ENCODE assay signal across 18 mouse cellular contexts in genomic region chr4:148057661-148058209, GRCm38 (mm10). TPM values are rescaled to one million over a fixed set of nuclear protein-coding genes. Genes with fewer than 3 reads are reported as not detected.
A peak's percentile ranks its signal among the peaks of the same experiment; 100 is the strongest.
DNase-seq lines count a peak whose midpoint lies in the region; ATAC-seq and TF ChIP-seq lines count a peak whose summit lies in the region.
"Had no signal": no experiment of that assay in that cellular context is flagged by ENCODE, and none has a peak within 500 bp of the region (broad histone marks: within the 10 kb centered on the region; RNA-seq: fewer than 3 reads in every experiment).

No protein-coding gene starts in this region.

- no peak for TF ChIP-seq EP300 in liver, postnatal 0 days (IDR thresholded peaks at IDR 0.05; ENCODE audit: low read depth)

- TF ChIP-seq CTCF in liver, postnatal 0 days (IDR thresholded peaks at IDR 0.05; ENCODE audit: low read depth): peak; percentile 34
- peak; percentile 13; the same call in 1 of the 2 replicates for TF ChIP-seq CTCF in bone marrow, adult 2 months (IDR thresholded peaks at IDR 0.05; ENCODE audit: control insufficient read depth, insufficient read depth, low read length)

- H3K4me1 ChIP-seq in heart, embryonic 15.5 days (replicated peaks): peaks cover 15% of the 10 kb centered on the region
- peaks cover 24% of the 10 kb centered on the region for H3K4me1 ChIP-seq in liver, postnatal 0 days (ENCODE audit: insufficient read depth)
- 0 out of 2 replicates have a peak, but pooled peaks cover 14% of the 10 kb centered on the region for H3K4me1 ChIP-seq in liver, embryonic 12.5 days
- H3K4me1 ChIP-seq in bone marrow, adult 2 months (ENCODE audit: control insufficient read depth, insufficient read depth, low read length): no peaks in the 10 kb centered on the region
- H3K4me1 ChIP-seq: hindbrain, embryonic 15.5 days had no signal

- H3K27me3 ChIP-seq in heart, embryonic 15.5 days: no peaks in the 10 kb centered on the region
- no peaks in the 10 kb centered on the region for H3K27me3 ChIP-seq in liver, postnatal 0 days (ENCODE audit: insufficient read depth, low read length)
- no peaks in the 10 kb centered on the region for H3K27me3 ChIP-seq in liver, embryonic 12.5 days (replicated peaks)
- H3K27me3 ChIP-seq: heart, embryonic 13.5 days; hindbrain, embryonic 15.5 days had no signal

- no peak for TF ChIP-seq POLR2A in bone marrow, adult 2 months (IDR thresholded peaks at IDR 0.05; ENCODE audit: borderline replicate concordance, control insufficient read depth, low read depth, low read length)

- peak overlapping the region; percentile 76 for H3K27ac ChIP-seq in heart, embryonic 15.5 days
- H3K27ac ChIP-seq in liver, postnatal 0 days (ENCODE audit: low read depth): no peak overlapping the region
- no peak overlapping the region for H3K27ac ChIP-seq in liver, embryonic 12.5 days
- H3K27ac ChIP-seq in bone marrow, adult 2 months (ENCODE audit: control insufficient read depth, insufficient read depth, low read depth, low read length, poor library complexity): no peak overlapping the region
- H3K27ac ChIP-seq: heart, embryonic 13.5 days; hindbrain, embryonic 15.5 days had no signal

- ATAC-seq in heart, embryonic 15.5 days (replicated peaks; ENCODE audit: insufficient number of reproducible peaks, insufficient read depth, low FRiP score, low read depth): no peak
- no peak for ATAC-seq in liver, postnatal 0 days
- no peak for ATAC-seq in liver, embryonic 12.5 days
- 0 out of 2 replicates have a peak, but pooled peaks have one; percentile 37 for ATAC-seq in megakaryocyte, adult 5-6 weeks (ENCODE audit: poor library complexity, severe bottlenecking)
- ATAC-seq: forebrain, embryonic 14.5 days had no signal

- H3K4me3 ChIP-seq in heart, embryonic 15.5 days: no peak overlapping the region
- H3K4me3 ChIP-seq in liver, postnatal 0 days (ENCODE audit: low read depth, low read length): no peak overlapping the region
- no peak overlapping the region for H3K4me3 ChIP-seq in liver, embryonic 12.5 days
- no peak overlapping the region for H3K4me3 ChIP-seq in bone marrow, adult 2 months (replicated peaks; ENCODE audit: control insufficient read depth, low read depth, low read length)
- H3K4me3 ChIP-seq: heart, embryonic 13.5 days; hindbrain, embryonic 15.5 days had no signal

- no peak overlapping the region for H3K4me2 ChIP-seq in heart, embryonic 15.5 days
- no peak overlapping the region for H3K4me2 ChIP-seq in liver, postnatal 0 days (ENCODE audit: low read depth, low read length)
- H3K4me2 ChIP-seq in liver, embryonic 12.5 days: no peak overlapping the region
- H3K4me2 ChIP-seq: heart, embryonic 13.5 days; hindbrain, embryonic 15.5 days had no signal

- no peak overlapping the region for H3K9ac ChIP-seq in heart, embryonic 15.5 days
- no peak overlapping the region for H3K9ac ChIP-seq in liver, postnatal 0 days (replicated peaks)
- H3K9ac ChIP-seq in liver, embryonic 12.5 days: no peak overlapping the region
- H3K9ac ChIP-seq: heart, embryonic 13.5 days; hindbrain, embryonic 15.5 days had no signal

- no peak for DNase-seq in heart, adult 8-10 months (ENCODE audit: low spot score)
- no peak for DNase-seq in liver, postnatal 0 days
- no peak for DNase-seq in ovary, adult 18-20 months (ENCODE audit: low spot score)
- DNase-seq: adrenal gland, adult 8-10 months; cerebellum, adult 8-10 months; kidney, adult 2 months; layer of hippocampus, postnatal 36 days; right cerebral cortex, adult 18-20 months had no signal

- WGBS in heart, embryonic 15.5 days: 57% methylated on average over 5 of the region's 5 CpGs
- WGBS in liver, postnatal 0 days (ENCODE audit: insufficient replicate concordance): 62% methylated on average over 5 of the region's 5 CpGs
- 57% methylated on average over 5 of the region's 5 CpGs for WGBS in liver, embryonic 12.5 days (ENCODE audit: insufficient replicate concordance)
- 65% methylated on average over 5 of the region's 5 CpGs for WGBS in bone marrow, adult 2 months

- H3K9me3 ChIP-seq in heart, embryonic 15.5 days (replicated peaks): no peaks in the 10 kb centered on the region
- no peaks in the 10 kb centered on the region for H3K9me3 ChIP-seq in liver, postnatal 0 days (ENCODE audit: low read length)
- no peaks in the 10 kb centered on the region for H3K9me3 ChIP-seq in liver, embryonic 12.5 days (replicated peaks)
- H3K9me3 ChIP-seq: G1E; heart, embryonic 13.5 days; hindbrain, embryonic 15.5 days had no signal

- H3K36me3 ChIP-seq in heart, embryonic 15.5 days: peaks cover 43% of the 10 kb centered on the region
- H3K36me3 ChIP-seq in liver, postnatal 0 days (replicated peaks; ENCODE audit: insufficient read depth, low read length): peaks cover 39% of the 10 kb centered on the region
- peaks cover 59% of the 10 kb centered on the region for H3K36me3 ChIP-seq in liver, embryonic 12.5 days

RNA-seq across cellular contexts. Expression of gene Mthfr, which starts 18.9 kb away (rescaled TPM):
- polyA plus RNA-seq in heart, embryonic 15.5 days (2015; fragmentation: Nextera tagmentation; extraction: Ambion mirVana): 11.2 and 16.1 TPM in 2 replicates
- 1 to 10 TPM; 8.0 to 9.8 (median 8.6) TPM for total RNA-seq in heart, adult 8-10 months (2022)
- 3.7 and 4.5 TPM in 2 replicates for polyA plus RNA-seq in liver, postnatal 0 days (2015; fragmentation: Nextera tagmentation; extraction: Ambion mirVana)
- polyA plus RNA-seq in liver, embryonic 12.5 days (2016; fragmentation: Nextera tagmentation; extraction: Ambion mirVana): 14.0 and 14.7 TPM in 2 replicates
- polyA plus RNA-seq in bone marrow, adult 2 months (2011; ENCODE audit: insufficient read depth, insufficient read length, low replicate concordance, missing spikeins): 5.2 and 9.6 TPM in 2 replicates
- 14.0 and 14.3 TPM in 2 replicates for total RNA-seq in megakaryocyte, adult 5-6 weeks (2015)
- total RNA-seq in megakaryocyte, adult 5-6 weeks (2017): 10.1 and 15.8 TPM in 2 replicates

RNA-seq across cellular contexts. Expression of gene Clcn6, which starts 19.1 kb away (rescaled TPM):
- 6.6 and 7.7 TPM in 2 replicates for polyA plus RNA-seq in heart, embryonic 15.5 days (2015; fragmentation: Nextera tagmentation; extraction: Ambion mirVana)
- total RNA-seq in heart, adult 8-10 months (2022): 1 to 10 TPM; 7.1 to 9.8 (median 8.9) TPM
- 0.52 and 0.79 TPM in 2 replicates for polyA plus RNA-seq in liver, postnatal 0 days (2015; fragmentation: Nextera tagmentation; extraction: Ambion mirVana)
- 2.1 and 2.4 TPM in 2 replicates for polyA plus RNA-seq in liver, embryonic 12.5 days (2016; fragmentation: Nextera tagmentation; extraction: Ambion mirVana)
- polyA plus RNA-seq in bone marrow, adult 2 months (2011; ENCODE audit: insufficient read depth, insufficient read length, low replicate concordance, missing spikeins): 3.4 and 6.8 TPM in 2 replicates
- total RNA-seq in megakaryocyte, adult 5-6 weeks (2015): 5.5 and 7.0 TPM in 2 replicates
- 2.7 and 10.1 TPM in 2 replicates for total RNA-seq in megakaryocyte, adult 5-6 weeks (2017)

RNA-seq across cellular contexts. Expression of gene Agtrap, which starts 30.1 kb away (rescaled TPM):
- polyA plus RNA-seq in heart, embryonic 15.5 days (2015; fragmentation: Nextera tagmentation; extraction: Ambion mirVana): 15.8 and 18.7 TPM in 2 replicates
- 10 to 100 TPM; 45.2 to 51.5 (median 48.2) TPM for total RNA-seq in heart, adult 8-10 months (2022)
- 10.4 and 10.8 TPM in 2 replicates for polyA plus RNA-seq in liver, postnatal 0 days (2015; fragmentation: Nextera tagmentation; extraction: Ambion mirVana)
- polyA plus RNA-seq in liver, embryonic 12.5 days (2016; fragmentation: Nextera tagmentation; extraction: Ambion mirVana): 12.3 and 12.5 TPM in 2 replicates
- 10.0 and 20.9 TPM in 2 replicates for polyA plus RNA-seq in bone marrow, adult 2 months (2011; ENCODE audit: insufficient read depth, insufficient read length, low replicate concordance, missing spikeins)
- 13.8 and 19.0 TPM in 2 replicates for total RNA-seq in megakaryocyte, adult 5-6 weeks (2015)
- total RNA-seq in megakaryocyte, adult 5-6 weeks (2017): 31.9 and 36.0 TPM in 2 replicates

RNA-seq across cellular contexts. Expression of gene Nppa, which starts 57.2 kb away (rescaled TPM):
- polyA plus RNA-seq in heart, embryonic 15.5 days (2015; fragmentation: Nextera tagmentation; extraction: Ambion mirVana): 3,881 and 5,336 TPM in 2 replicates
- 1,000 to 10,000 TPM; 1,499 to 1,940 (median 1,728) TPM for total RNA-seq in heart, adult 8-10 months (2022)
- 0.13 TPM in 1 of 2 replicates, not detected in the other for polyA plus RNA-seq in liver, postnatal 0 days (2015; fragmentation: Nextera tagmentation; extraction: Ambion mirVana)
- 1.3 and 2.0 TPM in 2 replicates for polyA plus RNA-seq in liver, embryonic 12.5 days (2016; fragmentation: Nextera tagmentation; extraction: Ambion mirVana)
- not detected in 2 replicates for polyA plus RNA-seq in bone marrow, adult 2 months (2011; ENCODE audit: insufficient read depth, insufficient read length, low replicate concordance, missing spikeins)
- not detected in 2 replicates for total RNA-seq in megakaryocyte, adult 5-6 weeks (2015)
- not detected in 2 replicates for total RNA-seq in megakaryocyte, adult 5-6 weeks (2017)
- total RNA-seq: adrenal gland, adult 8-10 months; G1E; gastrocnemius, adult 18-20 months; layer of hippocampus, postnatal 36 days had no signal
- polyA plus RNA-seq: G1E; liver, embryonic 16.5 days had no signal
